Mouse (Mus musculus): Measurements from ENCODE around the gene Ano2.

Gene Ano2

GRCm38 (mm10) chr6:125726408-125726807 lies 36.2 kb downstream of the Ano2 start:
- Histone ChIP-seq H3K27me3 (ENCODE audit: insufficient read depth, low read length) (peaks cover 10% of the 10 kb centered on the region; the same call in 1 of the 2 replicates), H3K4me3 (replicated peaks; ENCODE audit: low read length) (no peak overlapping the region), H3K4me1 (replicated peaks; ENCODE audit: low read depth, low read length) (no peaks in the 10 kb centered on the region), H3K36me3 (ENCODE audit: insufficient read depth, low read length) (no peaks in the 10 kb centered on the region), H3K9me3 (ENCODE audit: low read length) (0 out of 2 replicates have a peak, but pooled peaks cover 5% of the 10 kb centered on the region)
- TF ChIP-seq CTCF (conservative IDR thresholded peaks at IDR 0.05; ENCODE audit: low read length) (peak; percentile 83), NANOG (IDR thresholded peaks at IDR 0.05; ENCODE audit: borderline replicate concordance, low read length) (no peak)

- no peak for TF ChIP-seq NANOG (IDR thresholded peaks at IDR 0.05; ENCODE audit: borderline replicate concordance, low read length)
- H3K27me3 ChIP-seq (ENCODE audit: insufficient read depth, low read length): peaks cover 10% of the 10 kb centered on the region; the same call in 1 of the 2 replicates
- no peaks in the 10 kb centered on the region for H3K36me3 ChIP-seq (ENCODE audit: insufficient read depth, low read length)
- H3K4me1 ChIP-seq (replicated peaks; ENCODE audit: low read depth, low read length): no peaks in the 10 kb centered on the region
- H3K9me3 ChIP-seq (ENCODE audit: low read length): 0 out of 2 replicates have a peak, but pooled peaks cover 5% of the 10 kb centered on the region
- no peak overlapping the region for H3K4me3 ChIP-seq (replicated peaks; ENCODE audit: low read length)
Observed at GRCm38 (mm10) chr6:125727484-125727911, 37.3 kb downstream of the Ano2 start.

- no peak for TF ChIP-seq POU5F1 (IDR thresholded peaks at IDR 0.05; ENCODE audit: borderline replicate concordance, low read length)
- TF ChIP-seq CTCF (conservative IDR thresholded peaks at IDR 0.05; ENCODE audit: low read length): no peak
- TF ChIP-seq NANOG (IDR thresholded peaks at IDR 0.05; ENCODE audit: borderline replicate concordance, low read length): no peak
- Histone ChIP-seq H3K4me1 (replicated peaks; ENCODE audit: low read depth, low read length) (no peaks in the 10 kb centered on the region), H3K27me3 (ENCODE audit: insufficient read depth, low read length) (peaks cover 3% of the 10 kb centered on the region; the same call in 1 of the 2 replicates)
Observed at GRCm38 (mm10) chr6:125729471-125729870, 39.3 kb downstream of the Ano2 start.

GRCm38 (mm10) chr6:125729986-125730535 lies 39.8 kb downstream of the Ano2 start:
- no peaks in the 10 kb centered on the region for H3K36me3 ChIP-seq (ENCODE audit: insufficient read depth, low read length)
- H3K27me3 ChIP-seq (ENCODE audit: insufficient read depth, low read length): peaks cover 3% of the 10 kb centered on the region; the same call in 1 of the 2 replicates
- H3K9me3 ChIP-seq (ENCODE audit: low read length): 0 out of 2 replicates have a peak, but pooled peaks cover 5% of the 10 kb centered on the region
- no peak for TF ChIP-seq CTCF (conservative IDR thresholded peaks at IDR 0.05; ENCODE audit: low read length)
- TF ChIP-seq POU5F1 (IDR thresholded peaks at IDR 0.05; ENCODE audit: borderline replicate concordance, low read length): no peak
- TF ChIP-seq NANOG (IDR thresholded peaks at IDR 0.05; ENCODE audit: borderline replicate concordance, low read length): no peak
- H3K4me1 ChIP-seq (replicated peaks; ENCODE audit: low read depth, low read length): no peaks in the 10 kb centered on the region
- no peak overlapping the region for H3K4me3 ChIP-seq (replicated peaks; ENCODE audit: low read length)

More at GRCm38 (mm10) chr6:125729471-125729870, 39.3 kb downstream of the Ano2 start:
- Histone ChIP-seq H3K36me3 (ENCODE audit: insufficient read depth, low read length) (no peaks in the 10 kb centered on the region), H3K9me3 (ENCODE audit: low read length) (0 out of 2 replicates have a peak, but pooled peaks cover 5% of the 10 kb centered on the region), H3K4me3 (replicated peaks; ENCODE audit: low read length) (no peak overlapping the region)

- H3K9me3 ChIP-seq (ENCODE audit: low read length): no peaks in the 10 kb centered on the region
- H3K4me1 ChIP-seq (replicated peaks; ENCODE audit: low read depth, low read length): no peaks in the 10 kb centered on the region
- TF ChIP-seq POU5F1 (IDR thresholded peaks at IDR 0.05; ENCODE audit: borderline replicate concordance, low read length): no peak
- TF ChIP-seq CTCF (conservative IDR thresholded peaks at IDR 0.05; ENCODE audit: low read length): no peak
- TF ChIP-seq NANOG (IDR thresholded peaks at IDR 0.05; ENCODE audit: borderline replicate concordance, low read length): no peak
- H3K36me3 ChIP-seq (ENCODE audit: insufficient read depth, low read length): no peaks in the 10 kb centered on the region
- no peaks in the 10 kb centered on the region for H3K27me3 ChIP-seq (ENCODE audit: insufficient read depth, low read length)
- no peak overlapping the region for H3K4me3 ChIP-seq (replicated peaks; ENCODE audit: low read length)
Observed at GRCm38 (mm10) chr6:125737511-125738285, 47.5 kb downstream of the Ano2 start.

GRCm38 (mm10) chr6:125743203-125744100 lies 53.2 kb downstream of the Ano2 start:
- TF ChIP-seq CTCF (conservative IDR thresholded peaks at IDR 0.05; ENCODE audit: low read length) (peak; percentile 48), NANOG (IDR thresholded peaks at IDR 0.05; ENCODE audit: borderline replicate concordance, low read length) (no peak), POU5F1 (IDR thresholded peaks at IDR 0.05; ENCODE audit: borderline replicate concordance, low read length) (no peak)
- no peaks in the 10 kb centered on the region for H3K36me3 ChIP-seq (ENCODE audit: insufficient read depth, low read length)
- no peaks in the 10 kb centered on the region for H3K9me3 ChIP-seq (ENCODE audit: low read length)
- H3K27me3 ChIP-seq (ENCODE audit: insufficient read depth, low read length): peaks cover under 1% of the 10 kb centered on the region; the same call in 1 of the 2 replicates
- no peak overlapping the region for H3K4me3 ChIP-seq (replicated peaks; ENCODE audit: low read length)
- H3K4me1 ChIP-seq (replicated peaks; ENCODE audit: low read depth, low read length): no peaks in the 10 kb centered on the region

- H3K4me1 ChIP-seq (replicated peaks; ENCODE audit: low read depth, low read length): no peaks in the 10 kb centered on the region
- H3K9me3 ChIP-seq (ENCODE audit: low read length): no peaks in the 10 kb centered on the region
- H3K4me3 ChIP-seq (replicated peaks; ENCODE audit: low read length): no peak overlapping the region
- H3K36me3 ChIP-seq (ENCODE audit: insufficient read depth, low read length): no peaks in the 10 kb centered on the region
- TF ChIP-seq NANOG (IDR thresholded peaks at IDR 0.05; ENCODE audit: borderline replicate concordance, low read length) (no peak), POU5F1 (IDR thresholded peaks at IDR 0.05; ENCODE audit: borderline replicate concordance, low read length) (no peak), CTCF (conservative IDR thresholded peaks at IDR 0.05; ENCODE audit: low read length) (no peak)
- H3K27me3 ChIP-seq (ENCODE audit: insufficient read depth, low read length): peaks cover 2% of the 10 kb centered on the region; the same call in 1 of the 2 replicates
Observed at GRCm38 (mm10) chr6:125747322-125747930, 57.2 kb downstream of the Ano2 start.
